ENCODE assay signal across 14 mouse cellular contexts in genomic region chr2:103285561-103285960, GRCm38 (mm10). TPM values are rescaled to one million over a fixed set of nuclear protein-coding genes. Genes with fewer than 3 reads are reported as not detected.
DNase-seq lines count a peak whose midpoint lies in the region; ATAC-seq lines count a peak whose summit lies in the region.
"Had no signal": no experiment of that assay in that cellular context is flagged by ENCODE, and none has a peak within 500 bp of the region (broad histone marks: within the 10 kb centered on the region; RNA-seq: fewer than 3 reads in every experiment).

No protein-coding gene starts in this region.

- no peaks in the 10 kb centered on the region for H3K36me3 ChIP-seq in intestine, embryonic 16.5 days (ENCODE audit: control insufficient read depth, insufficient read depth, low read length)
- no peaks in the 10 kb centered on the region for H3K36me3 ChIP-seq in stomach, embryonic 15.5 days
- H3K36me3 ChIP-seq in midbrain, embryonic 14.5 days (ENCODE audit: control insufficient read depth, insufficient read depth, low read length) = no peaks in the 10 kb centered on the region
- H3K36me3 ChIP-seq: forebrain, embryonic 12.5 days; hindbrain, embryonic 15.5 days had no signal

- H3K4me3 ChIP-seq in intestine, embryonic 16.5 days (ENCODE audit: low read length) = no peak overlapping the region
- no peak overlapping the region for H3K4me3 ChIP-seq in stomach, embryonic 15.5 days (replicated peaks)
- H3K4me3 ChIP-seq in midbrain, embryonic 14.5 days (replicated peaks; ENCODE audit: low read depth, low read length) = no peak overlapping the region
- H3K4me3 ChIP-seq: forebrain, embryonic 12.5 days; hindbrain, embryonic 15.5 days had no signal

- WGBS in intestine, embryonic 16.5 days = 24% methylated on average over 2 of the region's 2 CpGs
- WGBS in stomach, embryonic 15.5 days = 28% methylated on average over 2 of the region's 2 CpGs
- WGBS in midbrain, embryonic 14.5 days = 46% methylated on average over 2 of the region's 2 CpGs

- no peaks in the 10 kb centered on the region for H3K9me3 ChIP-seq in intestine, embryonic 16.5 days (ENCODE audit: control insufficient read depth, low read length)
- H3K9me3 ChIP-seq in stomach, embryonic 15.5 days = no peaks in the 10 kb centered on the region
- H3K9me3 ChIP-seq in midbrain, embryonic 14.5 days (ENCODE audit: control insufficient read depth, low read length) = no peaks in the 10 kb centered on the region
- H3K9me3 ChIP-seq: forebrain, embryonic 12.5 days; hindbrain, embryonic 15.5 days had no signal

- DNase-seq in adrenal gland, adult 2 months = peak; percentile 59
- no peak for DNase-seq in adrenal gland, adult 18-20 months (ENCODE audit: low spot score in 2 of 2)
- peak; percentile 60 to 82 for DNase-seq in kidney, postnatal 25 days
- no peak for DNase-seq in midbrain, embryonic 14.5 days
- DNase-seq in left cerebral cortex, adult 11 months (ENCODE audit: low spot score) = no peak
- DNase-seq in layer of hippocampus, adult 18-20 months (ENCODE audit: low spot score in 2 of 2) = no peak
- DNase-seq: cerebellum, adult 11-12 months; gastrocnemius, postnatal 14 days; spleen, adult 18-20 months had no signal

- ATAC-seq in intestine, embryonic 16.5 days = peak; percentile 94
- ATAC-seq in stomach, embryonic 15.5 days (ENCODE audit: insufficient read depth, low FRiP score, low read depth) = peak; percentile 92
- ATAC-seq in midbrain, embryonic 14.5 days (ENCODE audit: low FRiP score, low TSS enrichment) = no peak
- ATAC-seq: midbrain, embryonic 16.5 days had no signal

- H3K4me2 ChIP-seq in intestine, embryonic 16.5 days (ENCODE audit: low read depth, low read length) = 0 out of 2 replicates have a peak overlapping the region, but pooled peaks have one; percentile 7
- H3K4me2 ChIP-seq in stomach, embryonic 15.5 days = no peak overlapping the region
- no peak overlapping the region for H3K4me2 ChIP-seq in midbrain, embryonic 14.5 days (ENCODE audit: low read length)
- H3K4me2 ChIP-seq: forebrain, embryonic 12.5 days; hindbrain, embryonic 15.5 days had no signal

- H3K9ac ChIP-seq in intestine, embryonic 16.5 days (ENCODE audit: low read depth, low read length) = peak overlapping the region; percentile 30; the same call in 1 of the 2 replicates
- H3K9ac ChIP-seq in stomach, embryonic 15.5 days = no peak overlapping the region
- H3K9ac ChIP-seq in midbrain, embryonic 14.5 days (replicated peaks; ENCODE audit: low read length) = no peak overlapping the region
- H3K9ac ChIP-seq: forebrain, embryonic 12.5 days; hindbrain, embryonic 15.5 days had no signal

- H3K27ac ChIP-seq in intestine, embryonic 16.5 days (ENCODE audit: low read length) = peak overlapping the region; percentile 88
- peak overlapping the region; percentile 76 for H3K27ac ChIP-seq in stomach, embryonic 15.5 days
- no peak overlapping the region for H3K27ac ChIP-seq in midbrain, embryonic 14.5 days (replicated peaks; ENCODE audit: low read depth, low read length)
- H3K27ac ChIP-seq: forebrain, embryonic 12.5 days; hindbrain, embryonic 15.5 days had no signal

- H3K27me3 ChIP-seq in intestine, embryonic 16.5 days (replicated peaks; ENCODE audit: control insufficient read depth, insufficient read depth, low read length) = no peaks in the 10 kb centered on the region
- H3K27me3 ChIP-seq in stomach, embryonic 15.5 days (replicated peaks) = no peaks in the 10 kb centered on the region
- no peaks in the 10 kb centered on the region for H3K27me3 ChIP-seq in midbrain, embryonic 14.5 days (ENCODE audit: control insufficient read depth, insufficient read depth, low read length)
- H3K27me3 ChIP-seq: hindbrain, embryonic 15.5 days had no signal

- H3K4me1 ChIP-seq in intestine, embryonic 16.5 days (ENCODE audit: control insufficient read depth, insufficient read depth, low read length) = peaks cover 28% of the 10 kb centered on the region
- H3K4me1 ChIP-seq in stomach, embryonic 15.5 days = peaks cover 11% of the 10 kb centered on the region
- H3K4me1 ChIP-seq in midbrain, embryonic 14.5 days (ENCODE audit: control insufficient read depth, insufficient read depth, low read length) = no peaks in the 10 kb centered on the region
- H3K4me1 ChIP-seq: hindbrain, embryonic 15.5 days had no signal

RNA-seq across cellular contexts. Expression of gene Ehf, which starts 17.5 kb away (rescaled TPM):
- total RNA-seq in adrenal gland, adult 2 months (2021) = 1 to 10 TPM in 1 of 2 experiments, not detected in 1; 1.4 TPM
- 0.17 and 0.72 TPM in 2 replicates for polyA plus RNA-seq in adrenal gland, adult 2 months (2012; rRNA removed)
- total RNA-seq in adrenal gland, adult 18-20 months (2021) = under 1 TPM in 1 of 2 experiments, not detected in 1; 0.50 TPM
- 28.9 and 29.8 TPM in 2 replicates for polyA plus RNA-seq in intestine, embryonic 16.5 days (2015; fragmentation: Nextera tagmentation; extraction: Ambion mirVana)
- polyA plus RNA-seq in stomach, embryonic 15.5 days (2015; fragmentation: Nextera tagmentation; extraction: Ambion mirVana) = 28.6 and 32.2 TPM in 2 replicates
- not detected in 2 replicates for polyA plus RNA-seq in midbrain, embryonic 14.5 days (2014; fragmentation: Nextera tagmentation; extraction: Ambion mirVana)
- not detected for total RNA-seq in layer of hippocampus, adult 18-20 months (2021)
- total RNA-seq: gastrocnemius, postnatal 14 days had no signal

Comparison
In these comparisons a context has a peak if more than half of its experiments do, and no peak if none do; other contexts are left out.
1. DNase-seq: peak in adrenal gland, adult 2 months (single experiment) and kidney, postnatal 25 days (2 of 2); none in adrenal gland, adult 18-20 months (0 of 2), midbrain, embryonic 14.5 days (single experiment), left cerebral cortex, adult 11 months (single experiment) and layer of hippocampus, adult 18-20 months (0 of 2).
2. RNA of gene Ehf, which starts 17.5 kb away (polyA plus RNA-seq): 28.6 to 32.2 TPM in stomach, embryonic 15.5 days and 28.9 to 29.8 TPM in intestine, embryonic 16.5 days; 0.17 to 0.72 TPM in adrenal gland, adult 2 months and not detected in midbrain, embryonic 14.5 days; every median in the first group is over 10 times any median in the second.